In genomic region chr10:90688696-90689252, GRCm38 (mm10) we compare ENCODE assay signal across 17 mouse cellular contexts.
DNase-seq lines count a peak whose midpoint lies in the region; ATAC-seq and TF ChIP-seq lines count a peak whose summit lies in the region.
"Had no signal": no experiment of that assay in that cellular context is flagged by ENCODE, and none has a peak within 500 bp of the region (broad histone marks: within the 10 kb centered on the region; RNA-seq: fewer than 3 reads in every experiment).

No protein-coding gene starts in this region.

- no peak overlapping the region for H3K4me3 ChIP-seq in kidney, postnatal 0 days (replicated peaks; ENCODE audit: low read depth, low read length)
- H3K4me3 ChIP-seq in kidney, embryonic 14.5 days (ENCODE audit: low read length), result no peak overlapping the region
- H3K4me3 ChIP-seq in neural tube, embryonic 15.5 days (replicated peaks), result no peak overlapping the region
- no peak overlapping the region for H3K4me3 ChIP-seq in myocyte
- H3K4me3 ChIP-seq: forebrain, embryonic 13.5 days; heart, embryonic 10.5 days; hindbrain, embryonic 15.5 days; midbrain, embryonic 12.5 days had no signal

- H3K9me3 ChIP-seq in kidney, postnatal 0 days (replicated peaks; ENCODE audit: low read length), result no peaks in the 10 kb centered on the region
- no peaks in the 10 kb centered on the region for H3K9me3 ChIP-seq in kidney, embryonic 14.5 days (ENCODE audit: control insufficient read depth, low read length)
- no peaks in the 10 kb centered on the region for H3K9me3 ChIP-seq in neural tube, embryonic 15.5 days (replicated peaks)
- H3K9me3 ChIP-seq: forebrain, embryonic 13.5 days; heart, embryonic 10.5 days; hindbrain, embryonic 15.5 days; midbrain, embryonic 12.5 days had no signal

- peak; percentile 51 for DNase-seq in cerebellum, adult 11-12 months
- no peak for DNase-seq in cerebellum, adult 8-10 months
- DNase-seq in kidney, postnatal 0 days (ENCODE audit: low spot score), result peak; percentile 41
- DNase-seq in neural tube, embryonic 10.5 days (ENCODE audit: extremely low spot score, low spot score), result peak; percentile 16
- DNase-seq in lung, postnatal 36 days, result no peak
- DNase-seq: lung, adult 2 months; right cerebral cortex, postnatal 25 days had no signal

- H3K27ac ChIP-seq in kidney, postnatal 0 days, result no peak overlapping the region
- no peak overlapping the region for H3K27ac ChIP-seq in kidney, embryonic 14.5 days (ENCODE audit: low read depth, low read length)
- no peak overlapping the region for H3K27ac ChIP-seq in neural tube, embryonic 15.5 days (replicated peaks)
- H3K27ac ChIP-seq: forebrain, embryonic 13.5 days; heart, embryonic 10.5 days; hindbrain, embryonic 15.5 days; macrophage; midbrain, embryonic 12.5 days; stomach, postnatal 0 days had no signal

- no peak overlapping the region for H3ac ChIP-seq in myocyte (ENCODE audit: control insufficient read depth, insufficient read length)

- H3K9ac ChIP-seq in kidney, postnatal 0 days (ENCODE audit: low read depth, low read length), result no peak overlapping the region
- no peak overlapping the region for H3K9ac ChIP-seq in kidney, embryonic 14.5 days (ENCODE audit: low read depth, low read length)
- no peak overlapping the region for H3K9ac ChIP-seq in neural tube, embryonic 15.5 days (replicated peaks)
- H3K9ac ChIP-seq: forebrain, embryonic 13.5 days; hindbrain, embryonic 15.5 days; midbrain, embryonic 12.5 days had no signal

- no peaks in the 10 kb centered on the region for H3K4me1 ChIP-seq in kidney, postnatal 0 days (replicated peaks; ENCODE audit: insufficient read depth, low read length)
- H3K4me1 ChIP-seq in kidney, embryonic 14.5 days (ENCODE audit: control insufficient read depth, insufficient read depth, low read length), result no peaks in the 10 kb centered on the region
- peaks cover 8% of the 10 kb centered on the region for H3K4me1 ChIP-seq in neural tube, embryonic 15.5 days
- H3K4me1 ChIP-seq: forebrain, embryonic 13.5 days; heart, embryonic 10.5 days; midbrain, embryonic 12.5 days had no signal

- WGBS in kidney, postnatal 0 days, result 43% methylated on average over 13 of the region's 13 CpGs
- 47% methylated on average over 13 of the region's 13 CpGs for WGBS in kidney, embryonic 14.5 days
- WGBS in neural tube, embryonic 15.5 days, result 69% methylated on average over 13 of the region's 13 CpGs

- H3K79me2 ChIP-seq in myocyte (ENCODE audit: control insufficient read depth, insufficient read depth), result no peaks in the 10 kb centered on the region

- H3K27me3 ChIP-seq in kidney, postnatal 0 days (ENCODE audit: insufficient read depth, low read length), result no peaks in the 10 kb centered on the region
- no peaks in the 10 kb centered on the region for H3K27me3 ChIP-seq in kidney, embryonic 14.5 days (ENCODE audit: control insufficient read depth, insufficient read depth, low read length)
- no peaks in the 10 kb centered on the region for H3K27me3 ChIP-seq in neural tube, embryonic 15.5 days (replicated peaks)
- no peaks in the 10 kb centered on the region for H3K27me3 ChIP-seq in myocyte (ENCODE audit: control insufficient read depth, insufficient read depth, insufficient read length)
- H3K27me3 ChIP-seq: forebrain, embryonic 13.5 days; hindbrain, embryonic 15.5 days; midbrain, embryonic 12.5 days had no signal

- H3K36me3 ChIP-seq in kidney, postnatal 0 days (ENCODE audit: insufficient read depth, low read length), result no peaks in the 10 kb centered on the region
- no peaks in the 10 kb centered on the region for H3K36me3 ChIP-seq in kidney, embryonic 14.5 days (ENCODE audit: control insufficient read depth, insufficient read depth, low read length)
- H3K36me3 ChIP-seq in neural tube, embryonic 15.5 days, result no peaks in the 10 kb centered on the region
- no peaks in the 10 kb centered on the region for H3K36me3 ChIP-seq in myocyte (ENCODE audit: control insufficient read depth, insufficient read depth)
- H3K36me3 ChIP-seq: heart, embryonic 10.5 days; hindbrain, embryonic 15.5 days; midbrain, embryonic 12.5 days had no signal

- ATAC-seq in kidney, postnatal 0 days (replicated peaks; ENCODE audit: low FRiP score, low read depth), result no peak
- no peak for ATAC-seq in kidney, embryonic 14.5 days (ENCODE audit: low FRiP score, low TSS enrichment)
- ATAC-seq in neural tube, embryonic 15.5 days (ENCODE audit: low FRiP score), result no peak
- ATAC-seq: forebrain, embryonic 13.5 days; intestine, embryonic 16.5 days had no signal

- no peak overlapping the region for H3K4me2 ChIP-seq in kidney, postnatal 0 days (ENCODE audit: low read length)
- H3K4me2 ChIP-seq in kidney, embryonic 14.5 days (replicated peaks; ENCODE audit: low read depth, low read length), result no peak overlapping the region
- H3K4me2 ChIP-seq in neural tube, embryonic 15.5 days, result no peak overlapping the region
- peak overlapping the region; percentile 21 for H3K4me2 ChIP-seq in myocyte (ENCODE audit: low read depth)
- H3K4me2 ChIP-seq: forebrain, embryonic 13.5 days; hindbrain, embryonic 15.5 days; midbrain, embryonic 12.5 days had no signal

- TF ChIP-seq CTCF in kidney, postnatal 0 days (IDR thresholded peaks at IDR 0.05; ENCODE audit: low read depth), result no peak

- TF ChIP-seq POLR2A in myocyte (IDR thresholded peaks at IDR 0.05; ENCODE audit: insufficient read length, low read depth), result no peak

TF ChIP-seq in myocyte, 11 proteins besides CTCF, POLR2A, EP300 and RAD21:
- TF ChIP-seq MAX (IDR thresholded peaks at IDR 0.05; ENCODE audit: low read depth) (no peak), CEBPB (IDR thresholded peaks at IDR 0.05; ENCODE audit: insufficient read depth, poor library complexity, severe bottlenecking) (no peak), E2F4 (IDR thresholded peaks at IDR 0.05; ENCODE audit: insufficient read depth) (no peak), USF1 (IDR thresholded peaks at IDR 0.05; ENCODE audit: low read depth) (no peak)

Comparison
In these comparisons a context has a peak if more than half of its experiments do, and no peak if none do; other contexts are left out.
1. DNase-seq: peak in cerebellum, adult 11-12 months (single experiment), kidney, postnatal 0 days (single experiment) and neural tube, embryonic 10.5 days (single experiment); none in cerebellum, adult 8-10 months (single experiment) and lung, postnatal 36 days (single experiment).